Mouse (Mus musculus): ENCODE measurements around the gene Fgf12. TPM values are rescaled to one million over a fixed set of nuclear protein-coding genes. Genes with fewer than 3 reads are reported as not detected.

Fgf12 gene
- total and polyA plus RNA-seq, 2 experiments = 0.18 to 0.21 TPM

DNA sequence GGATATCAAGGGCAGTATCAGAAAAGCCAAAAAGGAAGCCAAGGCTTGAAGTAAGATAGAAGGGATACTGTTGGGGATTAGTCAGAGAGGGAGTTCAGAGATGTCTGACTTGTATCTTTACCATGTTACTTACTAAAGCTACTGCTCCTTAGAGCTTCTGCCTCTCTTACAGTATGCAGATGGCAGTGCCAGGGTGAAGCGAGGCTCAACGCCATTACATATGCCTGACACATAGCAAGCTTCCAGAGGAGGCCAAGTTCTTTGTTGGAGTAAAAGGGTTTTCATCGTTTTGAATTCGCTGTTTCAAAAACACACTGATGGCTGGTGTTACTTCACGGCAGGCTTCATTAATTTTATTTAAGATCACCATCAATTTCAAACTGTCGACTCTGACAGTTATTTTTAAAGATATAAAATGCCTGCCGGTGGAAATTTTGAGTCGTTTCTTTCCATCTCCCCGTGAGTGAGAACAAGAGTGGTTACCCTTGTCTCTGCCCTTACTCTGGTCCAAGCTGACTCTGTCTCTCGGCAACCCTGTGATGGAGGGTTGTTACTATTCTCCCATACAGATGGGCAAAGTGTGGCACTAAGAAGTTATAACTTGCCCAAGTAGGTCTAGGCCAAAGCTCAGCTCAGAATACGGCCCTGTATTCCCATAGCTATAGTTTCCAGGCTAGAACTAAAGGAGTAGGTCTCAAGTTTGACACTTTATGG is 121.9 kb downstream of the Fgf12 start:
- TF ChIP-seq CTCF (IDR thresholded peaks at IDR 0.05; ENCODE audit: low read depth, low read length) = no peak
- no peak for DNase-seq (ENCODE audit: extremely low read depth, low read depth, low spot score)
- 83% methylated on average over 11 of the region's 11 CpGs for whole genome bisulfite sequencing
- Histone ChIP-seq H3K79me2 (ENCODE audit: control insufficient read depth, insufficient read depth, low read length) (no peaks in the 10 kb centered on the region), H3K27ac (replicated peaks; ENCODE audit: insufficient read depth, low read depth, low read length) (no peak overlapping the region), H3K9ac (ENCODE audit: low read depth, low read length) (no peak overlapping the region), H3K4me1 (ENCODE audit: control insufficient read depth, insufficient read depth, low read length) (no peaks in the 10 kb centered on the region), H3K4me3 (ENCODE audit: insufficient read depth, low read depth, low read length) (no peak overlapping the region), H3K27me3 (ENCODE audit: control insufficient read depth, insufficient read depth, low read length) (no peaks in the 10 kb centered on the region), H3K36me3 (ENCODE audit: control insufficient read depth, insufficient read depth, low read length) (no peaks in the 10 kb centered on the region)

DNA sequence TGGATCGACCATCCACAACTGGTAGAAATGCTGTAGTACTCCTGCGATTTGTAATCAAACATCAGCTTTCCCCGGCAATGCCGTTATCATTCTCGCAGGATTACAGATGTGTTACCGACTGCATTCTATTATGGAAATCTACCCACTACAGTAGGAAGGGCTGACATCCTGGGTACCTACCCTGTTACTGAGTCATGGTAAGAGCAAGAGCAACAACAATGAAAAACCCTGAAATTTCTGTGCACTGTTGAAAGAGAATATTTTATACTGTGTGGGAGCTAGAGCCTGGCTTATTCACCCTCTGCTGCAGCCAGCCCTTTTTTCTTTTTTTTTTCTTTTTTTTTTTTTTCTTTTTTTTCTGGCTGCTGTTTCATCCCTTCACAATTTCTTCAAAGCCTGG is 126.6 kb downstream of the Fgf12 start:
- WGBS = 81% methylated on average over 6 of the region's 6 CpGs
- TF ChIP-seq CTCF (IDR thresholded peaks at IDR 0.05; ENCODE audit: low read depth, low read length) = no peak
- no peak for TF ChIP-seq POLR2A (IDR thresholded peaks at IDR 0.05; ENCODE audit: extremely low read depth, insufficient read depth, low read length)
- Histone ChIP-seq H3K4me3 (ENCODE audit: insufficient read depth, low read depth, low read length) (no peak overlapping the region), H3K27me3 (ENCODE audit: control insufficient read depth, insufficient read depth, low read length) (no peaks in the 10 kb centered on the region), H3K79me2 (ENCODE audit: control insufficient read depth, insufficient read depth, low read length) (no peaks in the 10 kb centered on the region), H3K4me1 (ENCODE audit: control insufficient read depth, insufficient read depth, low read length) (no peaks in the 10 kb centered on the region), H3K9ac (ENCODE audit: low read depth, low read length) (no peak overlapping the region), H3K36me3 (ENCODE audit: control insufficient read depth, insufficient read depth, low read length) (no peaks in the 10 kb centered on the region), H3K27ac (replicated peaks; ENCODE audit: insufficient read depth, low read depth, low read length) (no peak overlapping the region)
- DNase-seq (ENCODE audit: extremely low read depth, low read depth, low spot score) = no peak

DNA sequence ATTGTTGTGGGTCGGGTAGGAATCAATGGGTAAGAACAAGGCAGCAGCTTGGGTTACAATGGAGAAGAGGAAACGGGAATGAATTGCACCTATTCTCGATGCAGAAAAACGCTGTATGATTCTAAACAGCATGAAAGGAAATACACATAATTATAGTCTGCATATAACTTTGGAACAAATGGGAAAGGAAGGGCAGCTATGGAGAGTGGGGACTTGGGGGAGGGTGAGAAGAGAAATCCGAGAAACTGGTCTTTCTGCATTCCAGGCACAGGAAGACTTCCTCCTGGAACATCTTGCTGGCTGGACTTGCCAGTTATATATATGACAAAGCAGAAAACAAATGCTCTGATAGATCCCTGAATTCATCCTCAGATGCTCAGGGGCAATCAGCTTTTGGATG is 127.2 kb downstream of the Fgf12 start:
- Histone ChIP-seq H3K27ac (replicated peaks; ENCODE audit: insufficient read depth, low read depth, low read length) (no peak overlapping the region), H3K27me3 (ENCODE audit: control insufficient read depth, insufficient read depth, low read length) (no peaks in the 10 kb centered on the region), H3K9ac (ENCODE audit: low read depth, low read length) (no peak overlapping the region), H3K36me3 (ENCODE audit: control insufficient read depth, insufficient read depth, low read length) (no peaks in the 10 kb centered on the region), H3K4me3 (ENCODE audit: insufficient read depth, low read depth, low read length) (no peak overlapping the region), H3K4me1 (ENCODE audit: control insufficient read depth, insufficient read depth, low read length) (no peaks in the 10 kb centered on the region), H3K79me2 (ENCODE audit: control insufficient read depth, insufficient read depth, low read length) (no peaks in the 10 kb centered on the region)
- WGBS = 52% methylated on average over 5 of the region's 5 CpGs
- TF ChIP-seq CTCF (IDR thresholded peaks at IDR 0.05; ENCODE audit: low read depth, low read length) = no peak
- no peak for TF ChIP-seq POLR2A (IDR thresholded peaks at IDR 0.05; ENCODE audit: extremely low read depth, insufficient read depth, low read length)
- no peak for DNase-seq (ENCODE audit: extremely low read depth, low read depth, low spot score)

DNA sequence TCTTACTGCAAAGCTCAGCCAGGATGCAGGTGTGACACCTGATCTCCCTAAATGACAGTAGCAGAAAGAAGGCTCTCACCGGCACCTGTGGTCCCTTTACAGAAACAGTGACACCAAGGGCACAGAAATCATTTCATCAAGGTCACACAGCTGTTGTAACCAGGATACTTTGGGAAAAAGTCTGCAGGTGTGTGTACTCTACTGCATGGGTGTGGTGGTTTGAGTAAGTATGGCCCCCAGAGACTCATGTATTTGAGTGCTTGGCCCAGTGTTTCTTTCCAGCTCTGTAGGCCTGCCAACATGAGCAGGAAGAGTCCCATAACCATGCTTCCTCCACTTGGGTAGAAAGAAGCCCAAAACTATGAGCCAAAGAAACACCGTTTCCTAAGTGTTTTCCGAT is 138.5 kb downstream of the Fgf12 start:
- no peak for DNase-seq (ENCODE audit: extremely low read depth, low read depth, low spot score)
- no peak overlapping the region for H3K4me3 ChIP-seq (ENCODE audit: insufficient read depth, low read depth, low read length)
- TF ChIP-seq CTCF (IDR thresholded peaks at IDR 0.05; ENCODE audit: low read depth, low read length) (no peak), POLR2A (IDR thresholded peaks at IDR 0.05; ENCODE audit: extremely low read depth, insufficient read depth, low read length) (no peak)
- H3K27ac ChIP-seq (replicated peaks; ENCODE audit: insufficient read depth, low read depth, low read length) = no peak overlapping the region
- no peaks in the 10 kb centered on the region for H3K4me1 ChIP-seq (ENCODE audit: control insufficient read depth, insufficient read depth, low read length)
- 81% methylated on average over 3 of the region's 3 CpGs for WGBS
- no peaks in the 10 kb centered on the region for H3K27me3 ChIP-seq (ENCODE audit: control insufficient read depth, insufficient read depth, low read length)
- no peaks in the 10 kb centered on the region for H3K36me3 ChIP-seq (ENCODE audit: control insufficient read depth, insufficient read depth, low read length)
- H3K9ac ChIP-seq (ENCODE audit: low read depth, low read length) = no peak overlapping the region
- H3K79me2 ChIP-seq (ENCODE audit: control insufficient read depth, insufficient read depth, low read length) = no peaks in the 10 kb centered on the region

DNA sequence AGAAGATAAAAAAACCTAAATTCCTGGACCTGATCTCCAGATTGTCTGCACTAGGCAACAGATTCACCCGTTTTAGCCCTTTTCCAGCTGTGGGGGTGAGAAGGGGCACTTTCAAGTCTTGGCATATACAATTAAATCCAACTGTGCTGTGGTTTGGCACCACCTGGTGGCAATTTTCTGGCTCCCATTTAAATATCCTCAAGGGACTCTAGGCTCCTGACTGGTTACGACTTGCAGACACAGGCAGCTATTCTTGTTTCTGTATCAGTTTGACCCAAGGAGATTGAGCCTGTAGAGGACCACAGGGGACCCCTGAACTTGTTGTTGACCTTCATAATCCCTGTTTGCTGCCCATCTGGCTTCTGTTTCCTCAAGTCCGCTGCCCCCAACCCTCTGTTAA is 141.9 kb downstream of the Fgf12 start:
- Histone ChIP-seq H3K36me3 (ENCODE audit: control insufficient read depth, insufficient read depth, low read length) (no peaks in the 10 kb centered on the region), H3K27me3 (ENCODE audit: control insufficient read depth, insufficient read depth, low read length) (no peaks in the 10 kb centered on the region), H3K4me1 (ENCODE audit: control insufficient read depth, insufficient read depth, low read length) (no peaks in the 10 kb centered on the region), H3K9ac (ENCODE audit: low read depth, low read length) (no peak overlapping the region), H3K79me2 (ENCODE audit: control insufficient read depth, insufficient read depth, low read length) (no peaks in the 10 kb centered on the region), H3K27ac (replicated peaks; ENCODE audit: insufficient read depth, low read depth, low read length) (no peak overlapping the region), H3K4me3 (ENCODE audit: insufficient read depth, low read depth, low read length) (no peak overlapping the region)
- TF ChIP-seq POLR2A (IDR thresholded peaks at IDR 0.05; ENCODE audit: extremely low read depth, insufficient read depth, low read length) = no peak
- 23% methylated on average over 3 of the region's 3 CpGs for WGBS
- DNase-seq (ENCODE audit: extremely low read depth, low read depth, low spot score) = peak; percentile 3

DNA sequence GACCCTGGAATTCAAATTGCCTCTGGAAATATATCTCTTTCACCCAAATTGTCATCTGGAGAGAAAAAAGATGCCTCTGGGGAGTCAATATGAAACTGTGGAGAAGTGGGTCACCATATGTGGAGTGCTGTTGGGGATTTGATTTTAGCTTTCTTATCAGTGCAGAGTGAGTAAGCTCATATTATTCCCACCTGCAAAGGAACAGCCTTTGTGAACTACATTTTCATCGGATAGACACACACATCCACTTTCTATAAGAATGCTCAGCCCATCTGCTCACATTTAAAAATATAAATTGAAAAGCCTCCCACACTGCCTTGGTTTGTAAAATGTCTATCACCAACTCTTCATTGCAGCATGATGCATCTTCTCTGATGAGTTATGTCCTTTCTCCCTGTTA is 149.7 kb downstream of the Fgf12 start:
- Histone ChIP-seq H3K27ac (replicated peaks; ENCODE audit: insufficient read depth, low read depth, low read length) (no peak overlapping the region), H3K27me3 (ENCODE audit: control insufficient read depth, insufficient read depth, low read length) (no peaks in the 10 kb centered on the region), H3K79me2 (ENCODE audit: control insufficient read depth, insufficient read depth, low read length) (no peaks in the 10 kb centered on the region), H3K4me3 (ENCODE audit: insufficient read depth, low read depth, low read length) (no peak overlapping the region), H3K4me1 (ENCODE audit: control insufficient read depth, insufficient read depth, low read length) (no peaks in the 10 kb centered on the region), H3K9ac (ENCODE audit: low read depth, low read length) (no peak overlapping the region), H3K36me3 (ENCODE audit: control insufficient read depth, insufficient read depth, low read length) (no peaks in the 10 kb centered on the region)
- TF ChIP-seq POLR2A (IDR thresholded peaks at IDR 0.05; ENCODE audit: extremely low read depth, insufficient read depth, low read length) = no peak
- TF ChIP-seq CTCF (IDR thresholded peaks at IDR 0.05; ENCODE audit: low read depth, low read length) = no peak
- 64% methylated on average over 1 of the region's 1 CpGs for whole genome bisulfite sequencing
- DNase-seq (ENCODE audit: extremely low read depth, low read depth, low spot score) = no peak
